Mouse (Mus musculus): Measurements from ENCODE around the gene Lhfpl1. TPM values are rescaled to one million over a fixed set of nuclear protein-coding genes. Genes with fewer than 3 reads are reported as not detected.
"Not testable (repeated sequence)": the region's sequence is repeated elsewhere in the genome, so short reads cannot be mapped to it uniquely, and the experiment has no call there.

The Lhfpl1 gene
- 4.1 and 8.1 TPM in 2 replicates for polyA plus RNA-seq (2014; fragmentation: Nextera tagmentation; extraction: Ambion mirVana)

GRCm38 (mm10) chrX:145348377-145349203 lies at the start of gene Lhfpl1:
Gene Lhfpl1 (minus strand): TSS chrX:145349089.
- WGBS = 21% methylated on average over 7 of the region's 7 CpGs
- H3K9me3 ChIP-seq (ENCODE audit: control insufficient read depth, low read length) = no peaks in the 10 kb centered on the region
- H3K4me3 ChIP-seq (ENCODE audit: low read depth, low read length) = peak within 1 kb of the TSS; percentile 16
- DNase-seq (ENCODE audit: low spot score) (peak; percentile 90), ATAC-seq (ENCODE audit: low read depth) (peak; percentile 94)
- peak within 1 kb of the TSS; percentile 35 for H3K4me2 ChIP-seq (ENCODE audit: low read depth, low read length)
- H3K9ac ChIP-seq (ENCODE audit: low read depth, low read length) = no peak within 1 kb of the TSS
- no peaks in the 10 kb centered on the region for H3K36me3 ChIP-seq (ENCODE audit: control insufficient read depth, insufficient read depth, low read length)
- H3K27me3 ChIP-seq (replicated peaks; ENCODE audit: control insufficient read depth, insufficient read depth, low read length) = no peaks in the 10 kb centered on the region; the same call in 1 of the 2 replicates
- 0 out of 2 replicates have a peak, but pooled peaks cover 4% of the 10 kb centered on the region for H3K4me1 ChIP-seq (ENCODE audit: control insufficient read depth, insufficient read depth, low read length)
- peak within 1 kb of the TSS; percentile 70 for H3K27ac ChIP-seq (replicated peaks; ENCODE audit: low read depth, low read length)

- Histone ChIP-seq H3K4me1 (ENCODE audit: control insufficient read depth, insufficient read depth, low read length) (no peaks in the 10 kb centered on the region), H3K36me3 (ENCODE audit: control insufficient read depth, insufficient read depth, low read length) (no peaks in the 10 kb centered on the region), H3K4me2 (ENCODE audit: low read depth, low read length) (no peak overlapping the region), H3K27me3 (replicated peaks; ENCODE audit: control insufficient read depth, insufficient read depth, low read length) (no peaks in the 10 kb centered on the region), H3K9ac (ENCODE audit: low read depth, low read length) (no peak overlapping the region), H3K27ac (replicated peaks; ENCODE audit: low read depth, low read length) (no peak overlapping the region), H3K4me3 (ENCODE audit: low read depth, low read length) (no peak overlapping the region), H3K9me3 (ENCODE audit: control insufficient read depth, low read length) (no peaks in the 10 kb centered on the region)
- no peak for ATAC-seq (ENCODE audit: low read depth)
- WGBS = 66% methylated on average over 5 of the region's 5 CpGs
- no peak for DNase-seq (ENCODE audit: low spot score)
Observed at GRCm38 (mm10) chrX:145371839-145372238, 22.9 kb upstream of the Lhfpl1 start.

- Histone ChIP-seq H3K27ac (replicated peaks; ENCODE audit: low read depth, low read length) (no peak overlapping the region), H3K9ac (ENCODE audit: low read depth, low read length) (no peak overlapping the region), H3K4me1 (ENCODE audit: control insufficient read depth, insufficient read depth, low read length) (no peaks in the 10 kb centered on the region), H3K4me2 (ENCODE audit: low read depth, low read length) (no peak overlapping the region), H3K9me3 (ENCODE audit: control insufficient read depth, low read length) (no peaks in the 10 kb centered on the region), H3K27me3 (replicated peaks; ENCODE audit: control insufficient read depth, insufficient read depth, low read length) (no peaks in the 10 kb centered on the region), H3K4me3 (ENCODE audit: low read depth, low read length) (no peak overlapping the region), H3K36me3 (ENCODE audit: control insufficient read depth, insufficient read depth, low read length) (no peaks in the 10 kb centered on the region)
- 83% methylated on average over 4 of the region's 4 CpGs for WGBS
- ATAC-seq (ENCODE audit: low read depth) = no peak
- DNase-seq (ENCODE audit: low spot score) = no peak
Observed at GRCm38 (mm10) chrX:145362527-145362926, 13.6 kb upstream of the Lhfpl1 start.

GRCm38 (mm10) chrX:145342402-145342801 lies 6.5 kb downstream of the Lhfpl1 start:
- DNase-seq (ENCODE audit: low spot score) (peak; percentile 3), ATAC-seq (ENCODE audit: low read depth) (0 out of 2 replicates have a peak, but pooled peaks have one; percentile 15)
- no peaks in the 10 kb centered on the region for H3K4me1 ChIP-seq (ENCODE audit: control insufficient read depth, insufficient read depth, low read length)
- WGBS = 56% methylated on average over 2 of the region's 2 CpGs
- no peak overlapping the region for H3K4me2 ChIP-seq (ENCODE audit: low read depth, low read length)
- H3K9ac ChIP-seq (ENCODE audit: low read depth, low read length) = no peak overlapping the region
- no peak overlapping the region for H3K4me3 ChIP-seq (ENCODE audit: low read depth, low read length)
- H3K36me3 ChIP-seq (ENCODE audit: control insufficient read depth, insufficient read depth, low read length) = no peaks in the 10 kb centered on the region
- no peak overlapping the region for H3K27ac ChIP-seq (replicated peaks; ENCODE audit: low read depth, low read length)
- H3K9me3 ChIP-seq (ENCODE audit: control insufficient read depth, low read length) = no peaks in the 10 kb centered on the region
- no peaks in the 10 kb centered on the region for H3K27me3 ChIP-seq (replicated peaks; ENCODE audit: control insufficient read depth, insufficient read depth, low read length)

- DNase-seq (ENCODE audit: low spot score) = peak; percentile 54
- Histone ChIP-seq H3K4me1 (ENCODE audit: control insufficient read depth, insufficient read depth, low read length) (no peaks in the 10 kb centered on the region), H3K9me3 (ENCODE audit: control insufficient read depth, low read length) (no peaks in the 10 kb centered on the region), H3K4me3 (ENCODE audit: low read depth, low read length) (no peak overlapping the region), H3K36me3 (ENCODE audit: control insufficient read depth, insufficient read depth, low read length) (no peaks in the 10 kb centered on the region), H3K9ac (ENCODE audit: low read depth, low read length) (no peak overlapping the region), H3K4me2 (ENCODE audit: low read depth, low read length) (no peak overlapping the region), H3K27ac (replicated peaks; ENCODE audit: low read depth, low read length) (no peak overlapping the region), H3K27me3 (replicated peaks; ENCODE audit: control insufficient read depth, insufficient read depth, low read length) (peaks cover 3% of the 10 kb centered on the region; the same call in 1 of the 2 replicates)
- 65% methylated on average over 1 of the region's 1 CpGs for WGBS
- ATAC-seq (ENCODE audit: low read depth) = peak; percentile 80
Observed at GRCm38 (mm10) chrX:145336141-145336540, 12.7 kb downstream of the Lhfpl1 start.

- no peaks in the 10 kb centered on the region for H3K9me3 ChIP-seq (ENCODE audit: control insufficient read depth, low read length)
- H3K9ac ChIP-seq (ENCODE audit: low read depth, low read length) = no peak overlapping the region
- no peak overlapping the region for H3K4me3 ChIP-seq (ENCODE audit: low read depth, low read length)
- no peaks in the 10 kb centered on the region for H3K4me1 ChIP-seq (ENCODE audit: control insufficient read depth, insufficient read depth, low read length)
- no peaks in the 10 kb centered on the region for H3K27me3 ChIP-seq (replicated peaks; ENCODE audit: control insufficient read depth, insufficient read depth, low read length)
- ATAC-seq (ENCODE audit: low read depth) (no peak), DNase-seq (ENCODE audit: low spot score) (peak; percentile 33)
- no peaks in the 10 kb centered on the region for H3K36me3 ChIP-seq (ENCODE audit: control insufficient read depth, insufficient read depth, low read length)
- WGBS = 73% methylated on average over 1 of the region's 1 CpGs
- no peak overlapping the region for H3K27ac ChIP-seq (replicated peaks; ENCODE audit: low read depth, low read length)
- H3K4me2 ChIP-seq (ENCODE audit: low read depth, low read length) = no peak overlapping the region
Observed at GRCm38 (mm10) chrX:145308555-145308954, 40.3 kb downstream of the Lhfpl1 start.

GRCm38 (mm10) chrX:145307174-145307573 lies 41.7 kb downstream of the Lhfpl1 start:
- ATAC-seq (ENCODE audit: low read depth) (no peak), DNase-seq (ENCODE audit: low spot score) (peak; percentile 71)
- H3K27ac ChIP-seq (replicated peaks; ENCODE audit: low read depth, low read length) = no peak overlapping the region
- WGBS = 13% methylated on average over 2 of the region's 2 CpGs
- no peaks in the 10 kb centered on the region for H3K9me3 ChIP-seq (ENCODE audit: control insufficient read depth, low read length)
- H3K4me1 ChIP-seq (ENCODE audit: control insufficient read depth, insufficient read depth, low read length) = no peaks in the 10 kb centered on the region
- H3K27me3 ChIP-seq (replicated peaks; ENCODE audit: control insufficient read depth, insufficient read depth, low read length) = no peaks in the 10 kb centered on the region
- no peak overlapping the region for H3K4me2 ChIP-seq (ENCODE audit: low read depth, low read length)
- no peaks in the 10 kb centered on the region for H3K36me3 ChIP-seq (ENCODE audit: control insufficient read depth, insufficient read depth, low read length)
- H3K4me3 ChIP-seq (ENCODE audit: low read depth, low read length) = no peak overlapping the region
- H3K9ac ChIP-seq (ENCODE audit: low read depth, low read length) = no peak overlapping the region

- H3K9me3 ChIP-seq (ENCODE audit: control insufficient read depth, low read length); DNase-seq (ENCODE audit: low spot score); H3K4me2 ChIP-seq (ENCODE audit: low read depth, low read length); H3K27me3 ChIP-seq (replicated peaks; ENCODE audit: control insufficient read depth, insufficient read depth, low read length); H3K36me3 ChIP-seq (ENCODE audit: control insufficient read depth, insufficient read depth, low read length); ATAC-seq (ENCODE audit: low read depth); H3K27ac ChIP-seq (replicated peaks; ENCODE audit: low read depth, low read length); H3K4me3 ChIP-seq (ENCODE audit: low read depth, low read length); H3K9ac ChIP-seq (ENCODE audit: low read depth, low read length); H3K4me1 ChIP-seq (ENCODE audit: control insufficient read depth, insufficient read depth, low read length): not testable (repeated sequence)
Observed at GRCm38 (mm10) chrX:145300232-145300631, 48.7 kb downstream of the Lhfpl1 start.

- no peak overlapping the region for H3K27ac ChIP-seq (replicated peaks; ENCODE audit: low read depth, low read length)
- H3K4me2 ChIP-seq (ENCODE audit: low read depth, low read length) = no peak overlapping the region
- no peak for DNase-seq (ENCODE audit: low spot score)
- WGBS = 79% methylated on average over 3 of the region's 3 CpGs
- H3K9me3 ChIP-seq (ENCODE audit: control insufficient read depth, low read length) = no peaks in the 10 kb centered on the region
- H3K27me3 ChIP-seq (replicated peaks; ENCODE audit: control insufficient read depth, insufficient read depth, low read length) = no peaks in the 10 kb centered on the region
- ATAC-seq (ENCODE audit: low read depth) = no peak
- H3K4me3 ChIP-seq (ENCODE audit: low read depth, low read length) = no peak overlapping the region
- H3K36me3 ChIP-seq (ENCODE audit: control insufficient read depth, insufficient read depth, low read length) = no peaks in the 10 kb centered on the region
- H3K9ac ChIP-seq (ENCODE audit: low read depth, low read length) = no peak overlapping the region
- H3K4me1 ChIP-seq (ENCODE audit: control insufficient read depth, insufficient read depth, low read length) = no peaks in the 10 kb centered on the region
Observed at GRCm38 (mm10) chrX:145272209-145272608, 76.7 kb downstream of the Lhfpl1 start.

Measured in embryonic facial prominence, embryonic 14.5 days (tissue).